Mouse (Mus musculus) limb, embryonic 11.5 days (tissue): ENCODE measurements around the gene Egfem1. TPM values are rescaled to one million over a fixed set of nuclear protein-coding genes. Genes with fewer than 3 reads are reported as not detected.

ENCODE experiments used
- ATAC-seq: fragments of 200-750 bp; cut with Nextera tagmentation; 2 replicates; pipeline ENCODE4 v1.8.0; 2017; ENCODE audit warnings: low read depth; ENCODE audit not compliant: insufficient number of reproducible peaks, low FRiP score, low TSS enrichment
- DNase-seq: peaks from one replicate; pipeline ENCODE4 v3.0.0-alpha.2; 2015; ENCODE audit warnings: low spot score
- H3K27ac ChIP-seq: fragments of 300-500 bp; sonication (generic); replicated peaks from 2 replicates; pipeline ENCODE4 v1.5.1; 2014; ENCODE audit warnings: low read depth, mild to moderate bottlenecking, low read length
- H3K27me3 ChIP-seq: fragments of 300-500 bp; sonication (generic); 2 replicates; pipeline ENCODE4 v1.6.1; 2014; ENCODE audit warnings: mild to moderate bottlenecking, low read length, mixed read lengths; ENCODE audit not compliant: control insufficient read depth, insufficient read depth
- H3K36me3 ChIP-seq: fragments of 300-500 bp; sonication (generic); 2 replicates; pipeline ENCODE4 v1.6.1; 2014; ENCODE audit warnings: mild to moderate bottlenecking, low read length, moderate library complexity, mixed read lengths; ENCODE audit not compliant: control insufficient read depth, insufficient read depth
- H3K4me1 ChIP-seq: fragments of 300-500 bp; sonication (generic); 2 replicates; pipeline ENCODE4 v1.6.1; 2014; ENCODE audit warnings: low read length, mixed read lengths; ENCODE audit not compliant: control insufficient read depth, insufficient read depth
- H3K4me2 ChIP-seq: fragments of 300-500 bp; sonication (generic); 2 replicates; pipeline ENCODE4 v1.6.1; 2014; ENCODE audit warnings: low read depth, mild to moderate bottlenecking, moderate library complexity; ENCODE audit not compliant: severe bottlenecking
- H3K4me3 ChIP-seq: fragments of 300-500 bp; sonication (generic); 2 replicates; pipeline ENCODE4 v1.5.1; 2014; ENCODE audit warnings: low read depth, low read length
- H3K9ac ChIP-seq: fragments of 300-500 bp; sonication (generic); 2 replicates; pipeline ENCODE4 v1.6.1; 2014; ENCODE audit warnings: mild to moderate bottlenecking, low read length
- H3K9me3 ChIP-seq: fragments of 300-500 bp; sonication (generic); 2 replicates; pipeline ENCODE4 v1.6.1; 2016; ENCODE audit warnings: low read length; ENCODE audit not compliant: control insufficient read depth
- WGBS: fragments of 180-500 bp; shearing (Covaris S2); extraction: QIAGEN DNeasy Blood & Tissue Kit; methylation state at CpG from one replicate; pipeline ENCODE4 v1.1.7; 2014; 5-methylcytosine and 5-hydroxymethylcytosine counted together
- polyA plus RNA-seq: library from polyadenylated mRNA; unstranded; fragments of >200 nt; fragmentation: Nextera tagmentation; extraction: Ambion mirVana; gene quantifications from 2 replicates; pipeline ENCODE4 v1.2.1, GENCODE M21; 2014

Gene Egfem1
- polyA plus RNA-seq, 1 experiment from 2014 or later, result 4.2 TPM

DNA sequence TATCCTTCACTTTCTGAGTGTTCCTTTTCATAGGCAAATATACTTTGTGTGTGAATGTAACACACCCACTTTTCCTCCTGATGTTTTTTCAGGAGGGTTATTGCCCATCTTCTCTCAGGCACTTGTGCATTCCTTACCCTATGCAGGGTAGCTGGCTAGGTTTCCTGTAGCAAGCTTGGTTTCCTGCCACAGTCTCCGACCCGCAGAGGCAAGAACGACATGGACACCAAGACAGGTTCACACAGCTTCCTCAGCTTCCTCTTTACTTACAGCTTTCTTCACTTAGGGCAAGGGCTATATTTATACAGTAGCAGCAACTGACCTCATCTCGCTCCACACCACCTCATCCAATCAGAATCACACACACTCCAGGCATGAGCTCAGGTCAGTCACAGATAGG is 10.5 kb upstream of the Egfem1 start:
- WGBS, result 88% methylated on average over 4 of the region's 4 CpGs
- Histone ChIP-seq H3K4me2 (no peak overlapping the region), H3K9me3 (no peaks in the 10 kb centered on the region), H3K27me3 (no peaks in the 10 kb centered on the region), H3K9ac (no peak overlapping the region), H3K36me3 (no peaks in the 10 kb centered on the region), H3K4me3 (no peak overlapping the region), H3K4me1 (no peaks in the 10 kb centered on the region), H3K27ac (no peak overlapping the region)
- no peak for DNase-seq
- no peak for ATAC-seq

GRCm38 (mm10) chr3:29081517-29081916 is 306 bp upstream of the Egfem1 start:
- Histone ChIP-seq H3K9ac (no peak overlapping the region), H3K4me3 (no peak overlapping the region), H3K36me3 (no peaks in the 10 kb centered on the region), H3K27ac (no peak overlapping the region), H3K27me3 (peaks cover 30% of the 10 kb centered on the region), H3K9me3 (no peaks in the 10 kb centered on the region), H3K4me1 (peaks cover 8% of the 10 kb centered on the region), H3K4me2 (peak overlapping the region; percentile 94)
- DNase-seq, result peak; percentile 39
- 17% methylated on average over 13 of the region's 13 CpGs for WGBS
- ATAC-seq, result no peak

GRCm38 (mm10) chr3:29082296-29082995 is 623 bp downstream of the Egfem1 start:
- peaks cover 30% of the 10 kb centered on the region for H3K27me3 ChIP-seq
- no peak overlapping the region for H3K27ac ChIP-seq
- DNase-seq (peak; percentile 68), ATAC-seq (peak; percentile 70)
- peak overlapping the region; percentile 94 for H3K4me2 ChIP-seq
- peaks cover 8% of the 10 kb centered on the region for H3K4me1 ChIP-seq
- H3K9me3 ChIP-seq, result no peaks in the 10 kb centered on the region
- H3K36me3 ChIP-seq, result no peaks in the 10 kb centered on the region
- H3K9ac ChIP-seq, result 0 out of 2 replicates have a peak overlapping the region, but pooled peaks have one; percentile 40
- WGBS, result under 1% methylated on average over 50 of the region's 59 CpGs
- peak overlapping the region; percentile 53 for H3K4me3 ChIP-seq

- WGBS, result 6% methylated on average over 12 of the region's 12 CpGs
- H3K9me3 ChIP-seq, result no peaks in the 10 kb centered on the region
- peak overlapping the region; percentile 53 for H3K4me3 ChIP-seq
- DNase-seq (no peak), ATAC-seq (no peak; the same call in 1 of the 2 replicates)
- no peaks in the 10 kb centered on the region for H3K36me3 ChIP-seq
- H3K4me2 ChIP-seq, result peak overlapping the region; percentile 94
- peaks cover 30% of the 10 kb centered on the region for H3K27me3 ChIP-seq
- H3K4me1 ChIP-seq, result peaks cover 8% of the 10 kb centered on the region
- H3K27ac ChIP-seq, result no peak overlapping the region
- 0 out of 2 replicates have a peak overlapping the region, but pooled peaks have one; percentile 40 for H3K9ac ChIP-seq
These were observed 1.1 kb downstream of the Egfem1 start for GRCm38 (mm10) chr3:29082996-29083350.

DNA sequence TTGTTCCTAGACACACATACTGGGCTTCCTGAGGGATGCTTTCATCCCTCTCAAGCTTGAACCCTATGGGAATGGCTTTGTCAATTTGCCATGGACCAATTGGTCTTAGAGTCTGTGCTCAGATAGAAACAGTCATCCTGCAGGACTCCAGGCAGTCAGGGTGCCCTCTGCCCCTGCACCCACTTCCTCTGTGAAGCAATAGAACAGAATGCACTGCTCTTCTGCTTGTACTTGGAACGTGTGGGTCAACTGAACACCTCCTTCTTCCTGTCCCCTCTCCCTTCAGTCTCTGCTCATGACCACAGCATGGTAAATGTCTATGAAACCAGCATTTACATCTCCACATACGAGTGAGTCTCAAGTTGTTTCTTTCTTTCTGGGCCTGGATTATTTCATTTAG is 16.6 kb downstream of the Egfem1 start:
- H3K36me3 ChIP-seq, result no peaks in the 10 kb centered on the region
- H3K27me3 ChIP-seq, result no peaks in the 10 kb centered on the region
- no peak for ATAC-seq

GRCm38 (mm10) chr3:29106016-29106723 is 24.3 kb downstream of the Egfem1 start:
- ATAC-seq, result no peak
- Histone ChIP-seq H3K36me3 (no peaks in the 10 kb centered on the region), H3K4me3 (no peak overlapping the region), H3K9ac (no peak overlapping the region), H3K27ac (no peak overlapping the region), H3K4me1 (no peaks in the 10 kb centered on the region), H3K9me3 (no peaks in the 10 kb centered on the region), H3K27me3 (no peaks in the 10 kb centered on the region), H3K4me2 (no peak overlapping the region)
- no peak for DNase-seq
- 82% methylated on average over 3 of the region's 3 CpGs for WGBS

More for the DNA sequence above, 16.6 kb downstream of the Egfem1 start:
- H3K9ac ChIP-seq, result no peak overlapping the region
- WGBS, result 59% methylated on average over 2 of the region's 2 CpGs
- DNase-seq, result no peak
- H3K4me1 ChIP-seq, result no peaks in the 10 kb centered on the region
- H3K4me3 ChIP-seq, result no peak overlapping the region
- H3K27ac ChIP-seq, result no peak overlapping the region
- H3K4me2 ChIP-seq, result no peak overlapping the region
- H3K9me3 ChIP-seq, result no peaks in the 10 kb centered on the region

DNA sequence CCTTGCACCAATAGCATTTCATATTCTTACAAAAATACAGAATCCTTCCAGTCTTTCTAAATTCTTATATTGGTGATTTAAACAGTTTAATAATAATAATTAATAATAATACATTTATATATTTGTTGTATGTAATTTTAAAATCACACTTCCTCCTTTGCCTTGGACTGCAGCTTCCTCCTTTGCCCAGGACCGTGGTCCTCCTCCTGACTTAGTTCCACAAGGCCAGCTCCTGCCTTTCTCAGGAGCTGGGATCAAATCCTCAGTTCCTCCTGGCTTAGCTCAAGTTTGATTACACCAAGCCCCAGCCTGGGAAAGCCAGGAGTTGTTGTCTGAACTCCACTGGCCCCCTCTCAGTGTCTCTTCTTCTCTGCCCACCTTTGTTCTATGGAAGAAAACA is 25.3 kb downstream of the Egfem1 start:
- Histone ChIP-seq H3K4me2 (no peak overlapping the region), H3K9me3 (no peaks in the 10 kb centered on the region), H3K36me3 (no peaks in the 10 kb centered on the region), H3K27me3 (no peaks in the 10 kb centered on the region), H3K27ac (no peak overlapping the region), H3K4me3 (no peak overlapping the region), H3K9ac (no peak overlapping the region), H3K4me1 (no peaks in the 10 kb centered on the region)
- DNase-seq (no peak), ATAC-seq (no peak)
- 88% methylated on average over 1 of the region's 1 CpGs for WGBS

DNA sequence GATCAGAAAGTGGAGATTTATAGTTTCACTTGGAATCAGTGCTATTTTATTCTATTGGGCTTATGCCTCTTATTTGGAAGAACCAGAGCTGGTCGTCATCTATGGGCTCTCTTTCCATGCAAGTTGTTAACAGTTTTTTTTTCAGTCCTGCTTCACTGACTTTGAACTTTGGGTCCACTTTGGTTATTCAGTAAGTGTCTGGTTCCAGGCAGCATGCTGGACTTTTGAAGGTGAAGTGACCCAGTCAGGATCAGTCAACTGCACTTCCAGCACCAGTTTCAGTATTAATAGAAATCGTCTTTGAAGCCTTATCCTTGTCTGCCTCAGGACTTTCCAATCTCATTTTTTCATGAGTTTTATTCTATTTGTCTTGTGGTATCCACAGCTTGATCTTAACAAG is 28.5 kb downstream of the Egfem1 start:
- WGBS, result 80% methylated on average over 2 of the region's 2 CpGs
- Histone ChIP-seq H3K9me3 (no peaks in the 10 kb centered on the region), H3K36me3 (no peaks in the 10 kb centered on the region), H3K27me3 (no peaks in the 10 kb centered on the region), H3K9ac (no peak overlapping the region), H3K4me3 (no peak overlapping the region), H3K27ac (no peak overlapping the region), H3K4me2 (no peak overlapping the region), H3K4me1 (no peaks in the 10 kb centered on the region)
- DNase-seq (no peak), ATAC-seq (no peak)
